Mouse (Mus musculus): ENCODE measurements around the gene Ankmy2.
"Not testable (repeated sequence)": the region's sequence is repeated elsewhere in the genome, so short reads cannot be mapped to it uniquely, and the experiment has no call there.

Ankmy2 gene

DNA sequence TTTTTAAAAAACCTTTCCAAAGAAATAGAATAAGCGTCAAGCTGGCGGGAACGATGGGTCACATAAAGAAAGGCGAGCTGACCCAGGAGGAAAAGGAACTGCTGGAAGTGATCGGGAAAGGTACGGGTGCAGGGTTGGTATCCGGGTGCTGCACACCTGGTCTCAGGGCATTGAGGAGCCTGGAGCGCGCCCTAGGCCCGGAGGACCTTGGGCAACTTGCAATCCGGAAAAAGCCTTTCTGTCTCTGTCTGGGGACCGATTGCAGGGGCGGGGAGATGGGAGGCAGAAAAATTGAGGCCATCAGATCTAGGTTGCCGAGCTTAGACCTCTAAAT is 357 bp downstream of the Ankmy2 start:
- peak; percentile 21 for ATAC-seq (ENCODE audit: insufficient number of reproducible peaks, low FRiP score, low TSS enrichment)

DNA sequence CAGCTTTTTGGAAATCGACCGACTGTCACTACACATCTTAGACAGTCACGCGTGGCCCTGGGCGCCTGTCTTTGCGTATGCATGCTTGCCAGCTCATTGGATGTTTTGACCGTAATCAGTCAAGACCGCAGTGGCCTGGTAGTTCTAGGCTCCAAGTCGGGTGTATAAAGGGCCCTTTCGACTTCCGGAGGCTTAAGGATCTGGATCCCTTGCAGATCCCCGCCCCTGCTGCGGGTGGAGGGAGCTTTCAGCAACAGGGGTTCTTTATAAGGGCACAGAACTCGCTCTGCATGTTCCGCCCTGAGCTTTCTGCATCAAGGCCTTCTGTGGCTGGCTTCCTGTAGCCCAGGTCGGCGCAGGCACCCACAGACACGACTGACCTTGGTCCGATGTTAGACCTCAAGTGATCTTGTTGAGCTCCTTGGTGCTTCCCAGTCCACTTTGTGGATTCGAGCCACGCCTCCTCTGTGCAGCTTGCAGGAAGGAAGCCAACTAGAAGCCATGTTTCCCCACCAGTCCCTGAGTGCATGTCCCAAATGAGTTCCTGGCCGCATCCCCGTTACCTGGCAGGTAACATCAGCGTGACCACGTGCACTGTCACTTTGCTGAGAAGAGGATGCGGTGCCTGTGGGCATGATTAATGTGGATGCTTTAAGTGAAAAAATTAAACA is 859 bp downstream of the Ankmy2 start, which contains the start of gene Bzw2:
Bzw2 (minus strand) TSS at position 443 of the 671 bp plus-strand sequence.
- ATAC-seq (ENCODE audit: insufficient number of reproducible peaks, low FRiP score, low TSS enrichment): peak; percentile 5

DNA sequence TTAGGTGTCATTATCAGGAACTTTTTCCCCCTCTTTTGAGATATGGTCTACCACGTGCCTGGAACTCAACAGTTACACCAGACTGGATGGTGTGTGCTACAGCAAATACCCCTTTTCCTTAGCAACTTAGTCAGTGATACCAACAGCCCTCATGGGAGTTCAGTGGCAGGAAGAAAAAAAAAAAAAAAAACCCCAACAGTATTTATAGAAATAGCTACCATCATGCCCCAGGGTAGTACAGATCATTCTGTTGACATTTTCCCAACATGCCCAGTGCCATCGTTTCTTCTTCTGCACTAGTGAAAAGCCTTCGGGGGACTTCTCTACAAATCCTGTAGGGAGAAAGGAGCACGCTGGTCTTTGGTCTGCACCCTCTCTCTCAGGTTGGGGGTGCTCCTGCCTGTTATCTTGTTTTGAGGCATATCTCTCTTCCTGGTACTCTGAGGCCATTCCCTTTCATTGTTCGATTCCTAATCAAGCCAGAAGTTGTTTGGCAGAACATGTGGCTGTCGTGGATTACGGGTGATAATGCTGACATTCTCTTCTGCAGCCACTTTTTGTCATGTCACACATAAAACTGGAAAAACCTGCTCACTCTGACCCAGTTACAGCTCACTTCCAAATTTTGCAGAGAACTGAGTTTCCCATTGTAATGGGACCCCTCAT is 7.3 kb downstream of the Ankmy2 start:
- ATAC-seq (ENCODE audit: insufficient number of reproducible peaks, low FRiP score, low TSS enrichment): no peak

DNA sequence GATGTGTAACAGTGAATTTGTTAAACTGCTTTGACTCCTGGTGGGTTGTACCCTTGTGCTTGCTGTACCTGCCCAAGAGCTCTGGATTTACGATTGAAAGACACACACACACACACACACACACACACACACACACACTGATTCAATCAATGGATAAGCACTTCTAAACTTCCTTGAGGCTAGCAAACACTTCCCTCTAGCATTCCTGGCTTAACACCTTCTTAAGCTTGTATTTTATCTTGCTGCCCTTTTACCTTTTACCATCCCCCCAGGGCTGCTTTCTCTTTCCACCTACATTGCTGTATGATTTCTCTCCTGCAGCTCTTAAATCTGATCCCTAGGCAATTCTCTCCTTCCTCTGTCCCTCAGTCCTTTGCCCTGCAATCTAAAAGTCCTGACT is 8.4 kb downstream of the Ankmy2 start:
- ATAC-seq (ENCODE audit: insufficient number of reproducible peaks, low FRiP score, low TSS enrichment): no peak

DNA sequence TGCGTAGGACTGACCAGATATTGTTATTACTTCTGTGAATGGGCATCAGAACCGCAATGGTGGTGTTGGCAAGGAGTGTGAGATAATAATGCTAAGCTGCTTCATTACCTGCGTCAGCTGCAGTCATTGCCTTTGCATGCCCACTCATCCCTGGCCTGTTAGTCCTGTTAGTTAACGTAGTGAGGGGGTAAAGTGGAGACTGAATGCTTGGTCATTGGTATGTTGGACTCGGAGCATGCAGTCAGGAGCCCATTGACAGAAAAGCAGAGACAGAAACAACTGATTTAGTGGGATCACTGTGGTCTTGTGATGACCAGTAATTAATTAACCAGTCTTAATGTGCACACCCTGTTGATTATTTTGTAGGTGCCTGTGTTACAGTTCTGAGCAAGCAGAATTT is 20.3 kb downstream of the Ankmy2 start:
- ATAC-seq (ENCODE audit: insufficient number of reproducible peaks, low FRiP score, low TSS enrichment): no peak

DNA sequence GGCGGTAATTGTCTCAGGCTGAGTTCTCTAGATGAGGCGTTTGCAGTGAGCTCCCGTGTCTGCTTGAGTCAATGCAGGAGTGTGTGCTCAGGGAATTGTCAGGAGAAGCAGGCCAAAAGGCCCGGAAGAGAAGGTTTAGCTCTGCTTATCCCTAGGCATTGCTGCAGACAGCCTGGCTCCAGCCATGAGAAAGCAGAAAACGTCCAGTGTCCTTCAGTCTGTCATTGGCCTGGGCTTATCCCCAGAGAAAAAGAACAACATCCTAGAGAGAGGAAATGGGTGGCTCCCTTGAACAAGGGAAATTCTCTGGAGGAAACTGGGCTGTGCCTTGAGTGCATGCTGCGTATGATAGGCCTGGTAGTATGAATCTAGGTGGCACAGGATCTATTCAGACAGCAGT is 25.7 kb downstream of the Ankmy2 start:
- ATAC-seq (ENCODE audit: insufficient number of reproducible peaks, low FRiP score, low TSS enrichment): no peak

DNA sequence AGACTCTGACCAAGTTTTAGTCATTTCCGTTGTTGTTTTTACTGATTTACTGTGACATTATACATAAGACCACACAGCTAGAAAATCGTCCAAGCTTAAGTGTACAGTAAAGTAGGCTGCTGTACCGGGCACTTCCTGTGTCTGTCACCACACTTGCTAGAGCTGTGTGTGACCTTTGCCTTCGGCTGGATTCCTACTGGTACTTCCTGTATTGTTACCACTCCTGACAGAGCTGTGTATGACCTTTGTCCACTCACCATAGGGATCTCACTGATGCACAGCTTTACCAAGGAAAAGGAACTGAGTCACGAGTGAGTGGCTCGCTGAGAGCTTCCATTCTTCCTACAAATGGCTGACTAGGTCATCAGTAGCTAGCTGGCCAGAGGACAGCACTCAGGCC is 30.2 kb downstream of the Ankmy2 start:
- ATAC-seq (ENCODE audit: insufficient number of reproducible peaks, low FRiP score, low TSS enrichment): no peak

DNA sequence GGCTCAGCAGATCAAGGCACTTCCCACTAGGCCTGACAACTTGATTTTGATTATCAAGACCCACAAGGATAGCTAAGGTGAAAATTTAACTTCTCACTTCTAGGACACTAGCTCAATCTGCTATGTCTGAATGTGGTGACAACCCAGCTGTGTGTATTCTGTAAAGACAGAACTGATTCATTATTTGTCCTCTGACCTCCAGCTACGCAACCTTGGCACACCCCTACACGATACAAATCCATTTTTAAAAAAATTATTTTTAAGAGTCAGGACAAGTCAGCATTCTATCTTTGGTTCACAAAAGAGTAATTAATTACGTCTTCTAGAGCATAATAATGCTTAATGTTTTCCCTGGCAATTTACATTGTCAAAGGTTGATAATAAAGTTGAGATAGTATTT is 32.7 kb downstream of the Ankmy2 start:
- ATAC-seq (ENCODE audit: insufficient number of reproducible peaks, low FRiP score, low TSS enrichment): no peak

DNA sequence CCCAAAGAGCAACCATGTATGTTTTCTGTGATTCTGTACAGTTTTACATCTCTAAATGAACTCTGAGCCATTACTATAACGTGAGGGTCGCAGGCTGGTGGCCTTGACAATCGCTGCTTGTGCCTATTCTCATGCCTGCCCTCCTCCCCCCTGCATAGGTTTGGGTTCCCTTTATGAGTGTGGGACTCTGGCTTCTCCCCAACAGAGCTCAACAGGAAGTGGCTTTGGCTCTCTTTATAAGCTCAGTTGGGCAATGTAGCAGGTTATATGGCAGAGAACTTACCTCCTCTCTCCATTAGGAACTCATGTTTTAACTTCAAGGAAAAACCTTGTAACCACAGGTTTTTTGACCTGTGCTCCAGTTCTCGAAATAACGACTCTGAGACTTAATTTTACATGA is 33.4 kb downstream of the Ankmy2 start:
- no peak for ATAC-seq (ENCODE audit: insufficient number of reproducible peaks, low FRiP score, low TSS enrichment)

DNA sequence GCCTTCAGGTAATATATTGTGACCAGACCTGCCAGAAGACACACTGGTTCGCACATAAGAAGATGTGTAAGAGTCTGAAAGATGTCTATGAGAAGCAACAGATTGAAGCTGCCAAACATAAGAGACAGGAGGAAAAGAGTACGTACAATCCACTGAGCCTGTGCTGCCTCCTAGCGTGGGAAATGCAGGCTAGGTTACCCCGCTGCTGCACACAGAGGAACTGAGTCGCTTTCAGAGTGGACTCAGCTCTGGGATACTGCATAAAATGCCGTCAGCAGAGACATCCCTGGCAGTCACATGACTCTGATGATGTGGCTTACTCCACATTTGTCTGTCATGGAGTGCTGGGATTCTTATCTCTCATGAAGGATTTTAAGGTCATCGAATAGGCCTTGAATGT is 38.1 kb downstream of the Ankmy2 start:
- ATAC-seq (ENCODE audit: insufficient number of reproducible peaks, low FRiP score, low TSS enrichment): no peak

DNA sequence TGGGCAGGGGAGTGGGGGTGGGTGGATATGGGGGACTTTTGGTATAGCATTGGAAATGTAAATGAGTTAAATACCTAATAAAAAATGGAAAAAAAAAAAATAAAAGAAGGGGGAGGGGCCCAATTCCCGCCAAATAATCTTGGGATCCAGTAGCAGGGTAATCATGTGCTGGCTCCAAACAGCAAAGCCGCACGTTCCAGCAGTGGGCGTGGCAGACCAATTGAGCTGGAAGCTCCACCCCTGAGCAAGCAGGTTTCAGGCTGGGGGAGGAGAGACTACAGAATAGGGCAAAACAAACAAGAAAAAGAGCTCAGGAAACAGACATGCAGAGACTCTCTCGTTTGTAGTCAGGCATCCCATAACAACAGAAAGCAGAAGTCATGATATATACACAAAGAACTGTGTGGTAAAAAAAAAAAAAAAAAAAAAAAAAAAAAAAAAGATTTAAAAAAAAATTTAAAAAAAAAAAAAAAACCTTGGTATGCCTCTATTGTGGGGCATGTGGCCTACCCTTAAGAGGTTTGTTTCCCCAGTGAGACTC is 48.7 kb downstream of the Ankmy2 start:
- ATAC-seq (ENCODE audit: insufficient number of reproducible peaks, low FRiP score, low TSS enrichment): not testable (repeated sequence)

DNA sequence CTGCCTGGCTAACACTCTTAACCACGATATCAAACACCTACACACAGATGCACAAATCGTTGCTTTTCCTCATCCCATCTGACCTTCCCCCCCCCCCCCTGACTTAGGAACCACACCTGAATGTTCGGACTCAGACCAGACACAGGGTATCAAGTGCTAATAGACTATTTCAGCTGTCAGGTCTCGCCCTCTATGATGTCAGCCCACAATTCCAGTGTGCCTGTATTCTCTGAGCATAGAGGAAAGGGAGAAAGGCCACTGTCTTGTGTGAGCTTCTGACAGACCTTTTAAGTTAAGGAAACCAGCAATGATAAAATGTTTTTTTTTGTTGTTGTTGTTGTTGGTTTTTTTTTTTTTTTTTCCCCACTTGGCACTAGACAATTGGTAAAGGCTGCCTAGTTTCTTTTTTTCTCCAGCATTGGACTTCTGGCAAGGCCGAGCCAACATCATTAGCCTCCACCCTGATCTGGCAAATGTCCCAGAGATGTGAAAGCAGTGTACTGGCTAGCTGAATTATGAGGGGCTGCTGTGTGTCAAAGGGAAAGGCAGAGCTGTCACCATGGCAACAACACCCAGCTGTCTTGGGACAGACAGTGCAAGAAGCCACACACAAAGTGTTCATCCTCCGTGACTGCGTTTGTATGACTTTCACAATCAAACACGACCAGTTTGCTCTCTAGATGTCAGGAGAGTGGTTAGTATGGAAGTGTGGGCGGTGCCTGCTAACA is 50.3 kb downstream of the Ankmy2 start:
- peak; percentile 58; the same call in 1 of the 2 replicates for ATAC-seq (ENCODE audit: insufficient number of reproducible peaks, low FRiP score, low TSS enrichment)

DNA sequence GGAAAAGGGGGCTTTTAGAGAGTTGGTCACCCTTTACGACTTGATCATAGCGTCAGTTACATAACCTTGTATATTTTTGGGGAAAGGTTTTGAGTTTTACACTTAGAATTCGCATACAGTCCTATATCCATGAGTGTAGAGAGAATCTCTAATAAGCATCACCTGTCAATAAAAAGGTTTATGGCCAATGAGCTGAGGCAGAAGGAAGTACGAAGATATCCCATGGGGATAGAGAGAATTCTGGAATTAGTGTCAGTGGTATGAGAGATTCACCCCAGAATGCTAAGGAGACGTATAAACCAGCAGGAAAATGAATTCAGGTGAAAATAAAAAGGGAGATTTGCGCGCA is 50.9 kb downstream of the Ankmy2 start:
- ATAC-seq (ENCODE audit: insufficient number of reproducible peaks, low FRiP score, low TSS enrichment): no peak

DNA sequence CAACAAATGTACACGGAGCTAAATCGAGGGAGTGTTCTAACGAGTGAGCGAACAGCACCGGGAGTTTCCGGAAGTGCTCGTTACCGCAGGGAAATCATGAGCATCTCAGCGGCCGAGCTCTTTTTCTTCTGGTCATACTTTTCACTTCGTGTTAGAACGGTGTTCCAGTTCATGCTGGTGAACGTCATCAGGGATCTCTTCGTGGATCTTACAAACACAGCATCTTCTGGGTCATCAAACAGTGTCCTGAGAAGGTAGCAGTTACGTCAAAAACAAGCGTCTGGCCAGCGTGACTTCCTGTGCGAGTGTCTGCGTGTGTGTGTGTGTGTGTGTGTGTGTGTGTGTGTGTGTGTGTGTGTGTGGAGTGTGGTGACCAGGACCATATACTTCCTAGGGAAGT is 51.5 kb downstream of the Ankmy2 start:
- ATAC-seq (ENCODE audit: insufficient number of reproducible peaks, low FRiP score, low TSS enrichment): 0 out of 2 replicates have a peak, but pooled peaks have one; percentile 29

DNA sequence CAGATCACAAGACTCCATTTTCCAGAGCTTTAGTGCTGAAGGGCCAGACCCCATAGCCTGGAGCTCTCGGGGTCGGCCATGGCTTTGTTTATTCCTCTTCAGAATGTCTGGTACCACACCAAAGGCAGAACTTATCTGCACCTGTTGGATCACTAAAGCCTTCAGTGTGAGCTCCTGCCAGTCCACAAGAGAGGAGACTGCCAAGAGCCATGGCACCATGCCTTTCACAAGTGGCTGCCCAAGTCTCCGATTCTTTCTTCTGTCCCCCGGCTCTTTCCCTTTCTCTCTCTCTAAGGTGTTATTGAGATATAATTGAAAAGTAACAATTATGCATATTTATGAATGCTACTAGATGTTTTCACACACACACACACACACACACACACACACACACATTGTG is 53.2 kb downstream of the Ankmy2 start:
- no peak for ATAC-seq (ENCODE audit: insufficient number of reproducible peaks, low FRiP score, low TSS enrichment)

DNA sequence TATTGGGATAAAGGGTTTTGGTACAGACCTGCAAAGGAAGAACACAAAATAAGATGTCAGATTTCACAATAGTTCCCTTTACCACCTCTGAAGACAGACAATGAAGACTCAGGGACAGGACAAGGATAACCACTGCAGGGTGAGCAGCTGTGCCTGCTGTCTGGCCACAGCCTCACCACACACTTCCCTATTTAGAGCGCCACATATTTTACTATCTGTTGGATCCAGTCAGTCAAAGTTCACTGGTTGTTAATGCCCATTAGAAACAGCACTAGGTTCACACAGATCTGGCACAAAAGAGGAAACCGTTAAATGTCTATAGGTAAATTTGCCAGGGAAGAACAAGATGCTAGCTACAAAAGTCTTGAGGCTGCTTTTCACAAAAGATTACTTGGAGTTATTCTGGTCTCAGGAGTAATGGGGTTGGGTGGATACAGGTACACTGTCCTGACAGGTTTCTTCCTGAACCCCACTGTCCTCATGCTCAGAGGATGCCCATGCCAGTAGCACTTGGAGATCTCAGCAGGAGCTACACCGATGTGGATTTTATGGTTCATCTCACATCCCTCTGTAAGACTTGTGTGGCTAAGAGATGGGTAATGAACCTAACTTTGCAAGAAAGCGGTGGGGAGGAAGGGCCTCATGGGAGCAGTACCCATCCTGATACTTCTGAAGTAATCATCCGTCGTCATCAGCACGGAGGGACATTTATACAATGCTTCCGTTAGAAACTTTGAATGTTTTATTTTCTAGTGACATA is 57.7 kb downstream of the Ankmy2 start:
- ATAC-seq (ENCODE audit: insufficient number of reproducible peaks, low FRiP score, low TSS enrichment): no peak

DNA sequence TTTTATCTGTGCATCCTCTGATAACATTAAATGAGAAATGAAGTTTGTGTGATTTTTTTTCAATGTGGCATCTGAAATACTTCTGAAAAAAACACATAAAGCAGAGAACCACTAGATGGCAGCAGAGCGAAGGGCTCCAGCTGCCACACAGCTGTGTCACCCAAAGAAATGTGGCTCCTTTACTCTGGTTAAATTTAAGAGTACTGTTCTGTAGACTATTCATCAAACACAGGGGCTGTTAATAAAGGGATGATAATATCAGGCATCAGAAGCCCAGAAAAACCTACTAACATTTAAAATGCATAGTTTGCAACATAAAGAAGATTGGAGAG is 58.2 kb downstream of the Ankmy2 start:
- no peak for ATAC-seq (ENCODE audit: insufficient number of reproducible peaks, low FRiP score, low TSS enrichment)

DNA sequence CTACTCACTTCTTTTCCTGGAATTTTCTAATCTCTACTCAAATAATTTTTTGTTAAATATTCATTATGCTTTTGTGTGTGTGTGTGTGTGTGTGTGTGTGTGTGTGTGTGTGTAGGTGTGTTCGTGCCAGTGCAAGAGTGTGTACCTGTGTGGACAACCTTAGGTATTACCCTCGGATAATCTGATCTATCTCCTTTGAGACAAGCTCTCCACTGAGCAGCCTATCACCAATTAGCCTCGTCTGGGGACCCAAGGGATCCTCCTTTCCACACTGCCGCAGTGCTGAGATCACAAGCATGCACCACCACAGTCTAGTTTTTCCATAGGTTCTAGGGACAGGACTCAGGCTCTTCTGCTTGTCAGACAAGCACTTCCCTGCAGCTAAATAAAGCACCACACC is 59.3 kb downstream of the Ankmy2 start:
- ATAC-seq (ENCODE audit: insufficient number of reproducible peaks, low FRiP score, low TSS enrichment): no peak

DNA sequence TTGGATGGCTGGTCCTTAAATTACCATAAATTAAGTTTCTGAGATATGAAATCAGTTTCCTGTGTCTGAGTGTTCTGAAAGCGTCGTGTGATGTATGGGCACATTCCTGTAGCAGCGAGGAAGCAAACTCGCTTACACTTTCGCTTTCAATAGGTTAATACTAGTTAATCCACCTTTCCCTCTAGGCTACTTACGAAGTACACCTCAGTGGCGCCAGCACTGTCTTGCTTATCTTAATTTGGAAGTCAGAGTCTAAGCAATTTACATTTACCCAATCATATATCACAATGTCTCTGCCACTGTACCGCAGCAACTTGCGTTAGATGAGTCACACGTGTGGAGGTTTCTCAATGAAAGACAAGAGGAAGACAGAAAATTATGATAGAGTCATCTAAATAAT is 60.0 kb downstream of the Ankmy2 start:
- ATAC-seq (ENCODE audit: insufficient number of reproducible peaks, low FRiP score, low TSS enrichment): no peak

DNA sequence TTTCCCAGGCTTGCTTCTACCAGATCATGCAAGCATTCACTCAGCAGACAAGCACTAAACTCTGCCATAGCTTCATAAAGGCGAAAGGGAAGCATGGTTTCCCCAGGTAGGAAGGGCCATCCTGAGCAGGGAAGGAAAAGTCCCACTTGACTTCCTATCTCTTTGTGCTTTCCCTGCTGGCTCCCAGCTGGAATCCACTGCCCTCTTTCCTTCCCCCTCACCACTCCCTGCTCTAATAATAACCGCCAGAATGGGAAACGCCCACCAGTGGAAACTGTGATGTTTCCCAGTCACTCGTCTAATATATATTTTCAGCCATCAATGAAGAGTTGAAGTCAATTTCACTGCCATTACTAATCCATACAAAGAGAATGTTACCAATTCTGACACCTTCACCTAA is 67.5 kb downstream of the Ankmy2 start:
- ATAC-seq (ENCODE audit: insufficient number of reproducible peaks, low FRiP score, low TSS enrichment): no peak

DNA sequence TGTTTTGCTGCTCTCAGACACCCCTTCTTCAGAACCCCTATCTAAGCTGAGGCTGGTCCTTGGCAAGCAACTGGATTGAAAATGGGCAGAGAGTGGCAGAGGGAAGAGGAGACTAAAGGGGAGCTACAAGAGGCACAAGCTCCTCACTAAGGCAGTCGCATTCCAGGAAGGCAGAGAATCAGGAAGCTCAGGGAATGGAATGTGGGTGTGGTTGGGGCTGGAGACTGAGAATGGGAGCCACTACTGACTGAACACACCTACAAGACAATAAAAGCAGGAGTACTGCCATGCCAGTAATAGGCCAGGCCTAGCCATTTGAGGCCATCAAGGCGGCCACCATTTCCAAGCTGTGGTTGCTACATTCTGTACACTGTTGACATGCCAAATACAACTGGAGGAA is 74.5 kb downstream of the Ankmy2 start:
- ATAC-seq (ENCODE audit: insufficient number of reproducible peaks, low FRiP score, low TSS enrichment): no peak
